Mouse (Mus musculus): ENCODE data around the gene Surf1. TPM values are rescaled to one million over a fixed set of nuclear protein-coding genes. Genes with fewer than 3 reads are reported as not detected.
A peak's percentile ranks its signal among the peaks of the same experiment; 100 is the strongest.

Surf1 gene
- total RNA-seq, 1 experiment = 50.7 TPM

DNA sequence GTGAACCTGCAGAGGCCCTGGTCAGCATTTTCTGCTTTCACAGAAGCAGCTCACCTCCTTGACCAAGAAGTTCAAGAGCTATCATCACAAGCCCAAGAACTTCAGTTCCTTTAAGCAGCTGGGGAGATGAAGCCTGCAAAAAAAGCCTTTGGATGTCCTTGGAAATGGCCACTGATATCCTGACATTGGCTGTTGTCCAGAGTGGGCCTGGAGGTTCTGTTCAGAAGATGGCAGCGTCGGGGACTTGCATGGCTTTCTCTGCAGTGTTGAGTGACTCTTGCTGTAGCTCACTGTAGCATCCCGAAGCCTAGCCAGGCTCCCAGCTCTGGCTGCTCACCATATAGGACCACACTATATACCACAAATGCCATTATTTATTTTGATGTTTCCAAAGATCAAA, 3.4 kb upstream of the Surf1 start:
- no peaks in the 10 kb centered on the region for H3K9me3 ChIP-seq (ENCODE audit: control insufficient read depth, insufficient read depth, low read depth, low read length)
- in situ Hi-C loops (cut with MboI; ENCODE audit: low sequenced_read_pairs in 2 of 2, unreplicated experiment in 2 of 2) = loop anchor here in 1 of 2 experiments (25.0 kb wide), 1 partner anchor 482 kb away; the partner anchor contains the start of gene Sec16a
- no peak overlapping the region for H3K27ac ChIP-seq (ENCODE audit: insufficient read depth, low read depth, low read length, poor library complexity, severe bottlenecking)
- TF ChIP-seq ZC3H11A (IDR thresholded peaks at IDR 0.05; ENCODE audit: borderline replicate concordance, low read depth, low read length) = no peak
- no peak for TF ChIP-seq ZNF384 (IDR thresholded peaks at IDR 0.05; ENCODE audit: low read depth, low read length)
- TF ChIP-seq MAFK (IDR thresholded peaks at IDR 0.05; ENCODE audit: insufficient read depth, low read depth, low read length) = no peak
- no peak for TF ChIP-seq CHD2 (IDR thresholded peaks at IDR 0.05; ENCODE audit: low read depth, low read length)
- TF ChIP-seq HCFC1 (IDR thresholded peaks at IDR 0.05; ENCODE audit: borderline replicate concordance, insufficient read depth, low read length) = no peak
- H3K36me3 ChIP-seq (ENCODE audit: control insufficient read depth, insufficient read depth, low read length, poor library complexity, severe bottlenecking) = peaks cover 51% of the 10 kb centered on the region
- H3K9ac ChIP-seq (ENCODE audit: insufficient read depth, low read depth, low read length, poor library complexity, severe bottlenecking) = no peak overlapping the region
- H3K4me3 ChIP-seq (ENCODE audit: insufficient read depth in 1 of 2, low read depth in 1 of 2, low read length in 2 of 2, poor library complexity in 1 of 2, severe bottlenecking in 1 of 2) = no peak overlapping the region
- H3K4me1 ChIP-seq (ENCODE audit: control insufficient read depth in 2 of 2, insufficient read depth in 2 of 2, low read length in 2 of 2, poor library complexity in 1 of 2) = peaks cover 0 to 6% of the 10 kb centered on the region in 2 experiments; a peak in 1 of 4 replicates
- DNase-seq (ENCODE audit: low read depth, low spot score) = no peak

DNA sequence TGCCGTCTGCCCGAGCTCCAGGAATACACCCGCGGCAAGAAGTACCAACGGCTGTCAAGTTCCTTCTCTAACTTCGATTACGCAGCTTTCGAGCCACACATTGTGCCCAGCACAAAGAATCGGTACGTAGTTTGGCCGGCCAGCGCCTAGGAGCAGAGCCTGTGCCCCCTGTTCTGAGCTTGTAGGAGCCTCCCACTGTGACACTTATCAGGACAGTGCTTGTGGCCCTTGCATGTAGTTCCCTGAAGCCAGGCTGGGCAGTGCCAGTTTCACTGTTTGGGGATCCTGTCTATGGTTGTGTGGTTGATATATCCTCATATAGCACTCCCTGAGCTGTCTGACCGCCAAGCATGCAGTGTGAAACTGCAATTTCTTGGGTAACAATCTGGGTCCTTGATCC, 408 bp upstream of the Surf1 start:
- Histone ChIP-seq H3K27ac (ENCODE audit: insufficient read depth, low read depth, low read length, poor library complexity, severe bottlenecking) (no peak overlapping the region), H3K36me3 (ENCODE audit: control insufficient read depth, insufficient read depth, low read length, poor library complexity, severe bottlenecking) (peaks cover 67% of the 10 kb centered on the region), H3K4me3 (ENCODE audit: insufficient read depth in 1 of 2, low read depth in 1 of 2, low read length in 2 of 2, poor library complexity in 1 of 2, severe bottlenecking in 1 of 2) (peak overlapping the region; percentile 69 to 86), H3K9ac (ENCODE audit: insufficient read depth, low read depth, low read length, poor library complexity, severe bottlenecking) (peak overlapping the region; percentile 78), H3K9me3 (ENCODE audit: control insufficient read depth, insufficient read depth, low read depth, low read length) (no peaks in the 10 kb centered on the region), H3K4me1 (ENCODE audit: control insufficient read depth in 2 of 2, insufficient read depth in 2 of 2, low read length in 2 of 2, poor library complexity in 1 of 2) (peaks cover 0 to 6% of the 10 kb centered on the region in 2 experiments; a peak in 1 of 4 replicates)
- no peak for TF ChIP-seq MAFK (IDR thresholded peaks at IDR 0.05; ENCODE audit: insufficient read depth, low read depth, low read length)
- TF ChIP-seq CHD2 (IDR thresholded peaks at IDR 0.05; ENCODE audit: low read depth, low read length) = no peak
- TF ChIP-seq ZNF384 (IDR thresholded peaks at IDR 0.05; ENCODE audit: low read depth, low read length) = no peak
- TF ChIP-seq ZC3H11A (IDR thresholded peaks at IDR 0.05; ENCODE audit: borderline replicate concordance, low read depth, low read length) = no peak
- TF ChIP-seq HCFC1 (IDR thresholded peaks at IDR 0.05; ENCODE audit: borderline replicate concordance, insufficient read depth, low read length) = no peak
- in situ Hi-C loops (cut with MboI; ENCODE audit: low sequenced_read_pairs in 2 of 2, unreplicated experiment in 2 of 2) = loop anchor here in 1 of 2 experiments (25.0 kb wide), 1 partner anchor 479 kb away; the partner anchor contains the start of gene Sec16a
- DNase-seq (ENCODE audit: low read depth, low spot score) = no peak

DNA sequence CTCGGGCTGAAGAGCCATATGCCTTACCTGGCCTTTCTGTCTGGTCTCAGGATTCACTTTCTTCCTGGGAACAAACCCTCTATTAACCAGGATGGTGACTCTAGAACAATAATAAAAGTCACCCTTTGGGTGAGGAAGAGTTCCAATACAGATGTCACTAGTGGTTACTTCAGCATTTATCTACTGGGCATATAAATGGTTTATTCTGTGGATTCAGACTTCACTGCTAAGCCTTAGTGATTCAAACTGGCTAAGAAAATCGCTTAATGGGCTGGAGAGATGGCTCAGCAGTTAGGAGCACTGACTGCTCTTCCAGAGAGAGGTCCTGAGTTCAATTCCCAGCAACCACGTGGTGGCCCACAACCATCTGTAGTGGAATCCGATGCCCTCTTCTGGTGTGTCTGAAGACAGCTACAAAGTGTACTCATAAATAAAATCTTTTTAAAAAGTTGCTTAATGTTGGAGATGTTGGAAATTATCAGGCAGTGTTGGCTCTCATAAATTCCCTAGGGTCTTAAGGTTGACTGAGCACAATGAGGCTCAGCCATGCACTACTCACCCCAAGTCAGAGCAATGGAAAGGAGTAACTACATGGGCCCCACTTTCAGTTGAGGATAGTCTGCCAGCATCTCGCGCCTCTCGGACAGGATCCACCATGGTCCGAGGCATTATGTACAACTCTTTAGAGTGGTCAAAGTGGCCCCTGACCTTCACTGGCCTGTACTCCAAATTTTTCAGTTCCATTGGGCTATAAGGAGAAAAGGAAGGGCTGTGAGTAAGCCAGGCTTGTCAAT, 2.0 kb downstream of the Surf1 start:
- Histone ChIP-seq H3K27ac (ENCODE audit: insufficient read depth, low read depth, low read length, poor library complexity, severe bottlenecking) (no peak overlapping the region), H3K4me3 (ENCODE audit: insufficient read depth in 1 of 2, low read depth in 1 of 2, low read length in 2 of 2, poor library complexity in 1 of 2, severe bottlenecking in 1 of 2) (0 out of 4 replicates have a peak overlapping the region, but pooled peaks of 1 of the 2 experiments have one; percentile 36), H3K36me3 (ENCODE audit: control insufficient read depth, insufficient read depth, low read length, poor library complexity, severe bottlenecking) (peaks cover 56% of the 10 kb centered on the region), H3K9ac (ENCODE audit: insufficient read depth, low read depth, low read length, poor library complexity, severe bottlenecking) (no peak overlapping the region), H3K9me3 (ENCODE audit: control insufficient read depth, insufficient read depth, low read depth, low read length) (no peaks in the 10 kb centered on the region), H3K4me1 (ENCODE audit: control insufficient read depth in 2 of 2, insufficient read depth in 2 of 2, low read length in 2 of 2, poor library complexity in 1 of 2) (peaks cover 0 to 6% of the 10 kb centered on the region in 2 experiments; a peak in 1 of 4 replicates)
- TF ChIP-seq ZC3H11A (IDR thresholded peaks at IDR 0.05; ENCODE audit: borderline replicate concordance, low read depth, low read length) (no peak), ZNF384 (IDR thresholded peaks at IDR 0.05; ENCODE audit: low read depth, low read length) (no peak), HCFC1 (IDR thresholded peaks at IDR 0.05; ENCODE audit: borderline replicate concordance, insufficient read depth, low read length) (no peak), MAFK (IDR thresholded peaks at IDR 0.05; ENCODE audit: insufficient read depth, low read depth, low read length) (no peak), CHD2 (IDR thresholded peaks at IDR 0.05; ENCODE audit: low read depth, low read length) (no peak; the same call in 1 of the 2 replicates)
- no peak for DNase-seq (ENCODE audit: low read depth, low spot score)
- in situ Hi-C loops (cut with MboI; ENCODE audit: low sequenced_read_pairs in 2 of 2, unreplicated experiment in 2 of 2) = loop anchor here in 1 of 2 experiments (25.0 kb wide), 1 partner anchor 477 kb away; the partner anchor contains the start of gene Sec16a

DNA sequence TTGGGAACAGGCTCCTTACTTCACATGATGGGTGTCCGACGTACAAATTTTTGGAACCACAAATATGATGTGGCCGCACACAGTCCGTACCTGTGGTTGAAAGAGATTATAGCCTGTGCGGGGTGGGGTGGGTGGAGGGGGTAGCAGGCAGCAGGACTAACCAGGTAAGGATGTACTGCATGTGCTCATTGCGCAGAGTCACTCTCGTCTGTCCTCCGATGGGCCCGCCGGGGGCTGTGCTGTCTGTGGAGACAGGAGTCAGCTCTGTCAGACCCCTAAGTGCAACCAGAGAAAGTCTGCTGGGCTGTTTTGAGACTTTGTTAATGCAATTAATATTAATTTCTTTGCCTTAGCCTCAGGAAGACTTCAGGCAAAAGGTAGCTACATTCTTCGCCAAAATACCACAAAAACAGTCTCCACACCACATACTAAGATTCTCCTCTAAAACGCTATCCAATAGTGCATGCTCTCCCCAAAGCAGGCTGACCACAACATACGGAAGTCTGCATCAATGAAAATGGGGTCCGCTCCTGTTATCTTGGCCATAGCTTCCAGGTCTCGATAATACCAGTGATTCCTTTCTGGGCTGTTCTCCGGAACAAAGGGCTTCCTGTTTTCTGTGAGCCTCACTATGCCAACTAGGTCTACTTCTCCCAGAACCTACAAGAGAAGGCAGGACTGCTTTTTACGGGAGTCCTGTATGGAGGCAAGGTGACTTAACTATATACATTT, 2.7 kb downstream of the Surf1 start:
- no peak for DNase-seq (ENCODE audit: low read depth, low spot score)
- TF ChIP-seq ZNF384 (IDR thresholded peaks at IDR 0.05; ENCODE audit: low read depth, low read length) (no peak), ZC3H11A (IDR thresholded peaks at IDR 0.05; ENCODE audit: borderline replicate concordance, low read depth, low read length) (no peak), CHD2 (IDR thresholded peaks at IDR 0.05; ENCODE audit: low read depth, low read length) (no peak), HCFC1 (IDR thresholded peaks at IDR 0.05; ENCODE audit: borderline replicate concordance, insufficient read depth, low read length) (no peak), MAFK (IDR thresholded peaks at IDR 0.05; ENCODE audit: insufficient read depth, low read depth, low read length) (no peak)
- in situ Hi-C loops (cut with MboI; ENCODE audit: low sequenced_read_pairs in 2 of 2, unreplicated experiment in 2 of 2) = loop anchor here in 1 of 2 experiments (25.0 kb wide), 1 partner anchor 476 kb away; the partner anchor contains the start of gene Sec16a
- H3K4me3 ChIP-seq (ENCODE audit: insufficient read depth in 1 of 2, low read depth in 1 of 2, low read length in 2 of 2, poor library complexity in 1 of 2, severe bottlenecking in 1 of 2) = peak overlapping the region in 1 of 2 experiments; percentile 36; a peak in 2 of 4 replicates
- H3K9me3 ChIP-seq (ENCODE audit: control insufficient read depth, insufficient read depth, low read depth, low read length) = no peaks in the 10 kb centered on the region
- peak overlapping the region; percentile 24; the same call in 1 of the 2 replicates for H3K9ac ChIP-seq (ENCODE audit: insufficient read depth, low read depth, low read length, poor library complexity, severe bottlenecking)
- peaks cover 0 to 9% of the 10 kb centered on the region in 2 experiments; a peak in 1 of 4 replicates for H3K4me1 ChIP-seq (ENCODE audit: control insufficient read depth in 2 of 2, insufficient read depth in 2 of 2, low read length in 2 of 2, poor library complexity in 1 of 2)
- H3K36me3 ChIP-seq (ENCODE audit: control insufficient read depth, insufficient read depth, low read length, poor library complexity, severe bottlenecking) = peaks cover 48% of the 10 kb centered on the region
- 0 out of 2 replicates have a peak overlapping the region, but pooled peaks have one; percentile 9 for H3K27ac ChIP-seq (ENCODE audit: insufficient read depth, low read depth, low read length, poor library complexity, severe bottlenecking)

Data from ES-E14 (cell line).